Mouse (Mus musculus) ES-E14 (cell line): ENCODE results near the gene Clcnka. TPM values are rescaled to one million over a fixed set of nuclear protein-coding genes. Genes with fewer than 3 reads are reported as not detected.

Source experiments
- DNase-seq: peaks from one replicate; pipeline ENCODE4 v3.0.0-alpha.2; 2013; ENCODE audit warnings: low read depth, low spot score
- H3K27ac ChIP-seq: 2 replicates; pipeline ENCODE4 v1.5.1; 2012; ENCODE audit warnings: low read depth, mild to moderate bottlenecking, low read length, moderate library complexity, mixed read lengths; ENCODE audit not compliant: poor library complexity, insufficient read depth, severe bottlenecking
- H3K36me3 ChIP-seq: 2 replicates; pipeline ENCODE4 v1.6.1; 2012; ENCODE audit warnings: mild to moderate bottlenecking, low read length, moderate library complexity, mixed read lengths; ENCODE audit not compliant: control insufficient read depth, poor library complexity, insufficient read depth, severe bottlenecking
- H3K4me1 ChIP-seq, 2 experiments: fragments of 150-350 bp in 1 of 2; sonication (generic) in 1 of 2; 2 replicates each; pipeline ENCODE4 v1.6.1; 2012; ENCODE audit warnings: low read length in 2 of 2, mild to moderate bottlenecking in 1 of 2, mixed read lengths in 1 of 2; ENCODE audit not compliant: control insufficient read depth in 2 of 2, insufficient read depth in 2 of 2, poor library complexity in 1 of 2
- H3K4me3 ChIP-seq, 2 experiments: fragments of 150-350 bp in 1 of 2; sonication (generic) in 1 of 2; 2 replicates each; pipeline ENCODE4 v1.5.1; 2012; ENCODE audit warnings: low read length in 2 of 2, low read depth in 1 of 2, mild to moderate bottlenecking in 1 of 2, mixed read lengths in 1 of 2; ENCODE audit not compliant: insufficient read depth in 1 of 2, poor library complexity in 1 of 2, severe bottlenecking in 1 of 2
- H3K9ac ChIP-seq: 2 replicates; pipeline ENCODE4 v1.6.1; 2012; ENCODE audit warnings: low read depth, mild to moderate bottlenecking, low read length, mixed read lengths; ENCODE audit not compliant: poor library complexity, insufficient read depth, severe bottlenecking
- H3K9me3 ChIP-seq: fragments of 150-350 bp; sonication (generic); 2 replicates; pipeline ENCODE4 v1.6.1; 2012; ENCODE audit warnings: low read depth, mild to moderate bottlenecking, low read length; ENCODE audit not compliant: control insufficient read depth, insufficient read depth
- CHD2 ChIP-seq: IDR thresholded peaks from 2 replicates; pipeline ENCODE4 v1.6.1; 2014; ENCODE audit warnings: mild to moderate bottlenecking, low read depth, low read length, inconsistent platforms
- HCFC1 ChIP-seq: IDR thresholded peaks from 2 replicates; pipeline ENCODE4 v1.6.1; 2012; ENCODE audit warnings: low read length, inconsistent platforms, borderline replicate concordance; ENCODE audit not compliant: insufficient read depth
- MAFK ChIP-seq: IDR thresholded peaks from 2 replicates; pipeline ENCODE4 v1.6.1; 2014; ENCODE audit warnings: mild to moderate bottlenecking, low read depth, low read length, inconsistent platforms; ENCODE audit not compliant: insufficient read depth
- ZC3H11A ChIP-seq: IDR thresholded peaks from 2 replicates; pipeline ENCODE4 v1.6.1; 2012; ENCODE audit warnings: low read depth, mild to moderate bottlenecking, inconsistent platforms, low read length, borderline replicate concordance
- ZNF384 ChIP-seq: IDR thresholded peaks from 2 replicates; pipeline ENCODE4 v1.6.1; 2012; ENCODE audit warnings: low read depth, low read length, inconsistent platforms
- in situ Hi-C, 2 experiments: fragments of 600-800 bp; cut with MboI; formaldehyde crosslinking; loops; one replicate each; pipeline ENCODE4 v1.15.1; 2025; ENCODE audit warnings: low sequenced_read_pairs in 2 of 2, inconsistent platforms in 1 of 2; ENCODE audit not compliant: unreplicated experiment in 2 of 2
- total RNA-seq: library from RNA; depleted of rRNA; stranded (reverse); fragments of 300-350 nt; gene quantifications from 2 replicates; pipeline ENCODE4 v1.2.3, GENCODE M21; 2012

The Clcnka gene
- total RNA-seq, 1 experiment, result 0.62 TPM

DNA sequence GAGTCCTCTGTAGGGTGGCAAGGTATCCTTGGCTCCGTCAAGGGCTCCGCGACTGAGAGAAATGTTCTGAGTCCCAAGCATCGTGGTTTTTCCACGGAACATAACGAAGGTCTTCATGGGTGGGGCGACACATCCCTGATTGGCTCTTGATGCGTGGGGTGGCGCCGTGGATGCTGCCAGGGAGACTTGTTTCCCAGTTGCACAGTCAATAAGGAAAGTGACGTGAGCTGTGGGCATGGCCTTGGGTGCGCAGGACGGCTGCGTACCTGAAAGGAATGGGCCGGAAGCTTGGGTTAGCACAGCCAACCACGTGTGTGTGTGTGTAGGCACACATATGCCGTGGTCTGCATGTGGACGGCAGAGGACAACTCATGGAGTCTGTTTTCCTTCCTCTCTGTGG is 34.7 kb upstream of the Clcnka start:
- H3K36me3 ChIP-seq, result no peaks in the 10 kb centered on the region
- H3K9me3 ChIP-seq, result no peaks in the 10 kb centered on the region
- no peak overlapping the region; a peak in 1 of 4 replicates for H3K4me3 ChIP-seq
- H3K4me1 ChIP-seq, result no peaks in the 10 kb centered on the region
- TF ChIP-seq ZNF384 (no peak), HCFC1 (no peak), ZC3H11A (no peak), CHD2 (no peak), MAFK (no peak)
- no peak overlapping the region for H3K9ac ChIP-seq
- no peak for DNase-seq
- in situ Hi-C loops, result no loop called here
- H3K27ac ChIP-seq, result no peak overlapping the region

DNA sequence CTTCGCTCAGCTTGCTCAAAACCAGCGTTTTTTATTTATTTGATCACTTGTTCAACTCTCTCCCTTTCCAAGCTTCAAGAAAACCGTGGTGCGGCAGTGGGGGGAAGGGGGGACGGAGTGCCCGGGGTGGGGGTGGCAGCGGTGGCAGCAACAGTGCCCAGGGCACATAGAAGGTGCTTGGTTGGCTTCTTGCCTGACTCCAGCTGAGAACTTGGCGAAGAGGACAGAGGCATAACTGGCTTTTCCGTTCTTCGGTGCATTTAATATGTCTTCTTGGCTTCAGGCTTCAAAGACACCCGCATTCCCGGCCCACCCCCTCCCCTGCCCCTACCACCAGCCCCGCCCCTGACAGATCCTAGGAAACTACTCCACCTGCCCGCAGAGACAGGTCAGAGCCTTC is 34.1 kb upstream of the Clcnka start:
- H3K27ac ChIP-seq, result no peak overlapping the region
- TF ChIP-seq ZC3H11A, result no peak
- no peak for TF ChIP-seq MAFK
- TF ChIP-seq ZNF384, result no peak
- no peak for TF ChIP-seq HCFC1
- no peak for TF ChIP-seq CHD2
- no peaks in the 10 kb centered on the region for H3K4me1 ChIP-seq
- H3K36me3 ChIP-seq, result no peaks in the 10 kb centered on the region
- no peak for DNase-seq
- no peak overlapping the region for H3K4me3 ChIP-seq
- in situ Hi-C loops, result no loop called here
- no peaks in the 10 kb centered on the region for H3K9me3 ChIP-seq
- no peak overlapping the region for H3K9ac ChIP-seq

DNA sequence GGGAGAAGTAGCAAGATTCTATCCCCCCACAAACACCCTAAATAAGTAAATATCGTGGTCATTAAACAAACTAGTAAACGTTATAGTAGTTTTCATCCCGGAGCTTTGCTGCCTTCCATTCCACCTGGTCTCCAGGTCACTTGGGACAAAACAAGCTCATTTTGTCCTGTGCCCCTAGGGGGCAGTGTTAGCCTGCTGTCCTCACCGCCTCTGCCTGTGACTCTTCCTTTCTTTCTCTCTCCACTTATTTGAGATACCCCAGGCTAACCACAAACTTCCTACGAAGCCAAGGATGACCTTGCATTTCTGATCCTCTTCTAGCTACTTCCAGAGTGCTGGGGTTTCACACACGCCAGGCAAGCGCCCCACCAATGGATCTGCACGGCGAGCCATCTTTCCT is 32.5 kb upstream of the Clcnka start:
- peaks cover 0 to 7% of the 10 kb centered on the region in 2 experiments; a peak in 1 of 4 replicates for H3K4me1 ChIP-seq
- TF ChIP-seq CHD2 (no peak), ZC3H11A (no peak), MAFK (no peak), HCFC1 (no peak), ZNF384 (no peak)

DNA sequence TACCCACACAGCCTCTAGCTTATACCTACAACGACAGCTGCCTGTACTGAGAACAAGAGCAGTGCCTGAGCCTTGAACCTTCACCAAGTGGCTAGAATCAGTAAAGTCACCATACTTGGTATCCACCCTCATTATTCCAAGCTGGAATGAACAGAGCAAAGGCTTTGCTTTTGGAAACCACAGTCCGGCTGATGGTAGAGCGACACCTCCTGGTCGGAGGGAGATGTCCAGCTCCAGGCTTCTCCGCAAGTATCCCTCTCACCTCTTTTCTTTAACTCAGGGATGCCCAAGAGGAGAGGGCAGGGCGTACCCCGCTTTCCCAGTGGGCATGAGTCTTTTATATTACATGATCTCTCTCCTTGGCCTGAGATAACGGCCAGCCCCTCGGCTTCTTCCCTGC is 31.3 kb upstream of the Clcnka start:
- Histone ChIP-seq H3K4me3 (no peak overlapping the region), H3K27ac (no peak overlapping the region), H3K9ac (no peak overlapping the region), H3K4me1 (peaks cover 0 to 11% of the 10 kb centered on the region in 2 experiments; a peak in 1 of 4 replicates), H3K9me3 (no peaks in the 10 kb centered on the region), H3K36me3 (no peaks in the 10 kb centered on the region)
- DNase-seq, result peak; percentile 63
- TF ChIP-seq ZNF384, result no peak
- no peak for TF ChIP-seq ZC3H11A
- TF ChIP-seq MAFK, result no peak
- TF ChIP-seq CHD2, result no peak
- TF ChIP-seq HCFC1, result no peak
- in situ Hi-C loops, result no loop called here

More for the DNA sequence above, 32.5 kb upstream of the Clcnka start:
- DNase-seq, result no peak
- Histone ChIP-seq H3K9me3 (no peaks in the 10 kb centered on the region), H3K9ac (no peak overlapping the region), H3K4me3 (no peak overlapping the region), H3K27ac (no peak overlapping the region), H3K36me3 (no peaks in the 10 kb centered on the region)
- in situ Hi-C loops, result no loop called here

DNA sequence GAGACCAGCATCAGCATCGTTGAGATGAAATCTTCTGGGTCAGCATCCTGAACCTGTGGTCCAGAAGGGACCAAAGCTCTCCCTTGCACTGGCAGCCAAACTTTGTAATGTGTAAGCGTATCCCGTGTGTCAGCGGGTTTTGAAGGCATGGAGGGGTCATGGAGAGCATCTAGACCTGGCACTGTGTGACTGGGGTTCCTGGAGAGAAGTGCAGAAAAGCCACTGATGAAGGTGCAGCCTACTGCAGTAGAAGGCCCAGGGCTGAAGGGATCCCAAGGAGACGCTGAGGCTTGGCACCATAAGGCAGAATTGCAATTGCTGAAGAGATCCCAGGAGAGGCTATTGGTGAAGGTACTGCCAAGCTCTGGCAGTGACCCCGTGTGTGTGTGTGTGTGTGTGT is 30.9 kb upstream of the Clcnka start:
- no peak overlapping the region for H3K27ac ChIP-seq
- peaks cover 0 to 11% of the 10 kb centered on the region in 2 experiments; a peak in 1 of 4 replicates for H3K4me1 ChIP-seq
- no peaks in the 10 kb centered on the region for H3K36me3 ChIP-seq
- no peaks in the 10 kb centered on the region for H3K9me3 ChIP-seq
- TF ChIP-seq ZNF384 (no peak), HCFC1 (no peak), MAFK (no peak), ZC3H11A (no peak), CHD2 (no peak)
- no peak overlapping the region for H3K9ac ChIP-seq
- no peak overlapping the region for H3K4me3 ChIP-seq
- DNase-seq, result no peak
- in situ Hi-C loops, result no loop called here
